Mouse (Mus musculus): Measurements from ENCODE around the gene Sgip1.

DNA sequence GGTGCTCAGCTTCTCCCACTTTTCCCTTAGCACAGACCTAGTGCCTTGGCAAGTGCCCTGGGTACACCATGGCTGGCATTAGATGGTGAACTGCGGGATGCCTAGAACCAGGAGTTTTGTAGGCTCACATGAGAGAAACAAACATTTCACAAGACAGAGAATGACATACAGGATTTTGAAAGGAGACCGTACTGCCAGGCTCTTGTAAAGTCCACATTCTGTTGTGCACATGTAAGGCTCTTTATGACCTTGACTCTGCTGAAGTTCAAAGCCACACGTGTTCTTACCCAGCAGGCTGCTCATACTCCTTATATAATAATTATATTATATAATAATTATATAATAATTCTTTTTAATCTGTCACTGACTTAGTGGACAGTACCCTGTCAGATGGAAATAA lies 65.9 kb downstream of the Sgip1 start:
- TF ChIP-seq CTCF (IDR thresholded peaks at IDR 0.05; ENCODE audit: insufficient read depth, low read length) (no peak), POLR2A (IDR thresholded peaks at IDR 0.05; ENCODE audit: borderline replicate concordance, extremely low read depth, low read depth, low read length) (no peak)
